Mouse (Mus musculus) small intestine, adult 2 months (tissue): ENCODE results near the gene Reln.

ENCODE experiments used
- CTCF ChIP-seq: fragments of 200-500 bp; IDR thresholded peaks from 2 replicates; pipeline ENCODE4 v1.5.1; 2012; ENCODE audit warnings: low read depth, mild to moderate bottlenecking, control low read depth, inconsistent platforms, low read length, moderate library complexity, mixed read lengths; ENCODE audit not compliant: insufficient replicate concordance, insufficient read length; ENCODE audit errors: extremely low read depth
- POLR2A ChIP-seq: fragments of 200-500 bp; IDR thresholded peaks from 2 replicates; pipeline ENCODE4 v1.6.1; 2012; ENCODE audit warnings: low read depth, mild to moderate bottlenecking, control low read depth, inconsistent platforms, low read length, moderate library complexity

- TF ChIP-seq CTCF = no peak
- TF ChIP-seq POLR2A = no peak
Observed at GRCm38 (mm10) chr5:21987711-21988110, 356.8 kb downstream of the Reln start.
